Mouse (Mus musculus) CH12.LX (cell line): Measurements from ENCODE around the gene Smpdl3a. TPM values are rescaled to one million over a fixed set of nuclear protein-coding genes. Genes with fewer than 3 reads are reported as not detected.

Experiments used
- DNase-seq: peaks from one replicate; pipeline ENCODE4 v3.0.0-alpha.2; 2013; ENCODE audit errors: extremely low read depth
- H3K27ac ChIP-seq: 2 replicates; pipeline ENCODE4 v1.5.1; 2012; ENCODE audit warnings: low read depth, mild to moderate bottlenecking, control low read depth, moderate library complexity; ENCODE audit not compliant: insufficient read depth
- H3K27me3 ChIP-seq: replicated peaks from 2 replicates; pipeline ENCODE3; 2012; ENCODE audit warnings: inconsistent platforms
- H3K36me3 ChIP-seq, 2 experiments: replicated peaks in 1 of 2; 2 replicates each; pipeline versions ENCODE3 to v1.6.1; 2012; ENCODE audit warnings: inconsistent platforms in 1 of 2, low read length in 1 of 2, mild to moderate bottlenecking in 1 of 2, mixed read lengths in 1 of 2, moderate library complexity in 1 of 2; ENCODE audit not compliant: control insufficient read depth in 1 of 2, insufficient read depth in 1 of 2
- H3K4me1 ChIP-seq, 2 experiments: 2 replicates each; pipeline ENCODE4 v1.6.1; 2012; ENCODE audit warnings: inconsistent platforms in 1 of 2, moderate library complexity in 1 of 2; ENCODE audit not compliant: insufficient read depth in 2 of 2, control insufficient read depth in 1 of 2
- H3K4me2 ChIP-seq: 2 replicates; pipeline ENCODE4 v1.6.1; 2012; ENCODE audit warnings: low read depth, mild to moderate bottlenecking, control low read depth; ENCODE audit not compliant: poor library complexity, insufficient read depth, severe bottlenecking
- H3K4me3 ChIP-seq, 3 experiments: fragments of 150-350 bp in 1 of 3; sonication (generic) in 1 of 3; replicated peaks in 1 of 3; 2 replicates each; pipeline versions ENCODE3 to v1.5.1; 2011 to 2012; ENCODE audit warnings: low read depth in 2 of 3, low read length in 2 of 3, mild to moderate bottlenecking in 2 of 3, moderate library complexity in 2 of 3, control low read depth in 1 of 3, improper control_type of control experiment in 1 of 3, inconsistent platforms in 1 of 3, mixed read lengths in 1 of 3; ENCODE audit not compliant: poor library complexity in 1 of 3
- H3K79me2 ChIP-seq: replicated peaks from 2 replicates; pipeline ENCODE4 v1.6.1; 2012; ENCODE audit warnings: mild to moderate bottlenecking, moderate library complexity; ENCODE audit not compliant: control insufficient read depth, poor library complexity, insufficient read depth, severe bottlenecking; ENCODE audit errors: extremely low read depth
- H3K9ac ChIP-seq: 2 replicates; pipeline ENCODE4 v1.6.1; 2012; ENCODE audit warnings: low read depth, mild to moderate bottlenecking, control low read depth, moderate library complexity; ENCODE audit not compliant: insufficient read depth
- H3K9me3 ChIP-seq: replicated peaks from 2 replicates; pipeline ENCODE3; 2012; ENCODE audit warnings: low read length, inconsistent platforms, mixed read lengths
- CTCF ChIP-seq, 2 experiments: IDR thresholded peaks in 1 of 2; conservative IDR thresholded peaks in 1 of 2; 2 replicates each; pipeline ENCODE4 v1.5.1; 2011 to 2012; ENCODE audit warnings: low read depth in 2 of 2, low read length in 2 of 2, improper control_type of control experiment in 1 of 2, inconsistent platforms in 1 of 2, mild to moderate bottlenecking in 1 of 2, moderate library complexity in 1 of 2
- ELF1 ChIP-seq: IDR thresholded peaks from 2 replicates; pipeline ENCODE4 v1.6.1; 2014; ENCODE audit warnings: low read depth, mild to moderate bottlenecking, inconsistent platforms, low read length, improper control_type of control experiment
- EP300 ChIP-seq: IDR thresholded peaks from 2 replicates; pipeline ENCODE4 v1.6.1; 2011; ENCODE audit warnings: low read length, improper control_type of control experiment
- GABPA ChIP-seq: IDR thresholded peaks from 2 replicates; pipeline ENCODE4 v1.6.1; 2012; ENCODE audit warnings: low read depth, low read length, improper control_type of control experiment, inconsistent platforms; ENCODE audit not compliant: insufficient replicate concordance
- JUND ChIP-seq: conservative IDR thresholded peaks from 2 replicates; pipeline ENCODE4 v1.6.1; 2011; ENCODE audit warnings: low read depth, low read length, improper control_type of control experiment
- KAT2A ChIP-seq: IDR thresholded peaks from 2 replicates; pipeline ENCODE4 v1.6.1; 2012; ENCODE audit warnings: low read length, improper control_type of control experiment, inconsistent platforms; ENCODE audit not compliant: insufficient replicate concordance
- MAFK ChIP-seq: IDR thresholded peaks from 2 replicates; pipeline ENCODE4 v1.6.1; 2011; ENCODE audit warnings: low read length, improper control_type of control experiment; ENCODE audit not compliant: insufficient replicate concordance
- MAZ ChIP-seq: IDR thresholded peaks from 2 replicates; pipeline ENCODE4 v1.6.1; 2012; ENCODE audit warnings: low read depth, mild to moderate bottlenecking, inconsistent platforms, low read length, improper control_type of control experiment, moderate library complexity
- MEF2A ChIP-seq: IDR thresholded peaks from 2 replicates; pipeline ENCODE4 v1.6.1; 2014; ENCODE audit warnings: low read depth, mild to moderate bottlenecking, inconsistent platforms, low read length, improper control_type of control experiment, borderline replicate concordance
- MXI1 ChIP-seq: IDR thresholded peaks from 2 replicates; pipeline ENCODE4 v1.6.1; 2011; ENCODE audit warnings: mild to moderate bottlenecking, low read depth, low read length, improper control_type of control experiment
- MYC ChIP-seq: IDR thresholded peaks from 2 replicates; pipeline ENCODE4 v1.6.1; 2011; ENCODE audit warnings: low read depth, mild to moderate bottlenecking, improper control_type of control experiment, low read length
- PAX5 ChIP-seq: IDR thresholded peaks from 2 replicates; pipeline ENCODE4 v1.6.1; 2012; ENCODE audit warnings: low read length, inconsistent platforms, mixed read lengths
- POLR2AphosphoS2 ChIP-seq: IDR thresholded peaks from 2 replicates; pipeline ENCODE4 v1.6.1; 2011; ENCODE audit warnings: low read depth, low read length, improper control_type of control experiment
- RCOR1 ChIP-seq: conservative IDR thresholded peaks from 2 replicates; pipeline ENCODE4 v1.6.1; 2012; ENCODE audit warnings: low read depth, mild to moderate bottlenecking, inconsistent platforms, low read length, improper control_type of control experiment
- TBP ChIP-seq: conservative IDR thresholded peaks from 2 replicates; pipeline ENCODE4 v1.6.1; 2011; ENCODE audit warnings: low read depth, low read length, improper control_type of control experiment
- TCF12 ChIP-seq: IDR thresholded peaks from 2 replicates; pipeline ENCODE4 v1.6.1; 2014; ENCODE audit warnings: low read depth, mild to moderate bottlenecking, inconsistent platforms, low read length, improper control_type of control experiment
- UBTF ChIP-seq: IDR thresholded peaks from 2 replicates; pipeline ENCODE4 v1.6.1; 2012; ENCODE audit warnings: low read depth, mild to moderate bottlenecking, inconsistent platforms, low read length, improper control_type of control experiment, moderate library complexity
- dilution Hi-C: fragments of 300-500 bp; cut with MboI; formaldehyde crosslinking; loops from 2 replicates; pipeline ENCODE4 v1.14.3; 2020; ENCODE audit warnings: low sequenced_read_pairs; ENCODE audit not compliant: extremely low pct_unique_long_range_greater_than_20kb, extremely low pct_ligation_motif_present
- in situ Hi-C: fragments of 300-500 bp; cut with MboI; formaldehyde crosslinking; loops from 3 replicates; pipeline ENCODE4 v1.14.3; 2019; ENCODE audit warnings: low sequenced_read_pairs, low pct_ligation_motif_present, low pct_unique_long_range_greater_than_20kb, mixed read lengths
- polyA plus RNA-seq: library from polyadenylated mRNA; unstranded; fragments of >175 nt; gene quantifications from 2 replicates; pipeline ENCODE4 v1.2.1, GENCODE M21; 2012; ENCODE audit warnings: low read depth; ENCODE audit not compliant: insufficient read length
- total RNA-seq, 2 experiments: library from RNA; depleted of rRNA; stranded (reverse); fragments of 300-350 nt in 1 of 2; fragments of >200 nt in 1 of 2; gene quantifications; 2 replicates each; pipeline ENCODE4 v1.2.3; 2012 to 2014

The Smpdl3a gene
- total and polyA plus RNA-seq, 3 experiments = not detected

- H3K4me2 ChIP-seq = peak overlapping the region; percentile 95
- H3K79me2 ChIP-seq = no peaks in the 10 kb centered on the region
- no peak for DNase-seq
- peak overlapping the region in 1 of 3 experiments; percentile 38 for H3K4me3 ChIP-seq
- H3K27me3 ChIP-seq = no peaks in the 10 kb centered on the region
- in situ Hi-C loops (no loop called here), dilution Hi-C loops (no loop called here)
- no peaks in the 10 kb centered on the region for H3K9me3 ChIP-seq
- peak overlapping the region; percentile 23; the same call in 1 of the 2 replicates for H3K9ac ChIP-seq
- H3K36me3 ChIP-seq = no peaks in the 10 kb centered on the region
- TF ChIP-seq MAZ (no peak), KAT2A (no peak), MXI1 (no peak), RCOR1 (no peak), JUND (no peak), MEF2A (no peak), MAFK (no peak), UBTF (no peak), CTCF (conservative IDR thresholded peaks at IDR 0.05 in 1 of 2, IDR thresholded peaks at IDR 0.05 in 1 of 2; ENCODE audit: low read depth in 2 of 2, low read length in 2 of 2) (no peak), EP300 (no peak), ELF1 (no peak), GABPA (no peak), POLR2AphosphoS2 (no peak), TBP (no peak), TCF12 (no peak), MYC (no peak)
- H3K27ac ChIP-seq = no peak overlapping the region
- peaks cover 3 to 11% of the 10 kb centered on the region in 2 experiments; a peak in 2 of 4 replicates for H3K4me1 ChIP-seq
Observed at GRCm38 (mm10) chr10:57794491-57795461, 641 bp downstream of the Smpdl3a start.

GRCm38 (mm10) chr10:57795542-57795941, 1.4 kb downstream of the Smpdl3a start:
- dilution Hi-C loops (no loop called here), in situ Hi-C loops (no loop called here)
- H3K36me3 ChIP-seq = no peaks in the 10 kb centered on the region
- H3K27me3 ChIP-seq = no peaks in the 10 kb centered on the region
- peaks cover 3 to 11% of the 10 kb centered on the region in 2 experiments; a peak in 2 of 4 replicates for H3K4me1 ChIP-seq
- H3K9ac ChIP-seq = no peak overlapping the region
- H3K4me3 ChIP-seq = no peak overlapping the region
- H3K79me2 ChIP-seq = no peaks in the 10 kb centered on the region
- no peak for TF ChIP-seq MXI1
- TF ChIP-seq PAX5 = no peak
- H3K4me2 ChIP-seq = peak overlapping the region; percentile 95
- H3K9me3 ChIP-seq = no peaks in the 10 kb centered on the region
- no peak overlapping the region for H3K27ac ChIP-seq
- DNase-seq = no peak
